Mouse (Mus musculus) layer of hippocampus, adult 9-10 months (tissue): ENCODE measurements at regions not wholly inside any gene's neighbourhood (a gene's known extent, or its start where the extent isn't known, plus 50 kb on each side); places are given as distances from the start of the nearest gene placed in this dataset.
A peak's percentile ranks its signal among the peaks of the same experiment; 100 is the strongest.

Experiments used
- DNase-seq: peaks from one replicate; pipeline ENCODE4 v3.0.0; 2022; ENCODE audit warnings: low spot score

DNA sequence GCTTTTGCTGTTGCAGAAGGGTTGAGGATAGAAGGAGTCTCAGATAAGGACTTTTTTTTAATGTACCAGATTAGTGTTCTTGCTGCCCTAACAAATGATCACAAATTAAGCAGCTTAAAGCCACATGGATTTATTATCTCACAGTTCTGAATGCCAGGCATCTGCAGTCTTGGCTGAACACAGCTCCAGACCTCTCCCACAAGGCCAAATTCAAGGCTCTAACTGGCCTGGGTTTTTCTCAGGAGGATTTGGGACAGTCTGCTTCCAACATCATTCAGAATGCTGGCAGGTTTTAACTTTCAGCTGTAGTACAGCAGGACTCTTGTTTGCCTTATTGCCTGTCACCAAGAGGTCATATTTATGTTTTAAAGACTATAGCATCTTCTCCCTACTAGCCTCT lies 329.7 kb upstream of the Chrm2 start:
- DNase-seq: no peak

DNA sequence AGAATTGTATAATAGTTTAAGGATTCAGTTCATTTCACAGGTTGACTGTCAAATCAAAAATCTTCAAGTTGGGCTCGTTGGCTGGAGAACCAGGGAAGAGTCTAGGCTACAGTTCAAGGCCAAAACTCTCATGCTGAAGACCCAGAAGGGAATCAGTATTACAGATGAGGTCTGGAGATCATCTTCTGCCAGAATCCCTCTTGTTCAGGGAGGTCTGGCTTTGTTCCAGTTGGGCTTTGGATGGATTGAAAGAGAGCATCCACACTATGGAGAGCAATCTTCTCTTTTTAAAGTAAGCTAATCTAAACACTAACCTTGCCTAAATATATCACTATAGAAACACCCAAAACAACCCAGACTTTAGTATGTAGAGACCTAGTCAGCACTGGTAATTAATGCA lies 327.5 kb upstream of the Chrm2 start:
- DNase-seq: no peak

DNA sequence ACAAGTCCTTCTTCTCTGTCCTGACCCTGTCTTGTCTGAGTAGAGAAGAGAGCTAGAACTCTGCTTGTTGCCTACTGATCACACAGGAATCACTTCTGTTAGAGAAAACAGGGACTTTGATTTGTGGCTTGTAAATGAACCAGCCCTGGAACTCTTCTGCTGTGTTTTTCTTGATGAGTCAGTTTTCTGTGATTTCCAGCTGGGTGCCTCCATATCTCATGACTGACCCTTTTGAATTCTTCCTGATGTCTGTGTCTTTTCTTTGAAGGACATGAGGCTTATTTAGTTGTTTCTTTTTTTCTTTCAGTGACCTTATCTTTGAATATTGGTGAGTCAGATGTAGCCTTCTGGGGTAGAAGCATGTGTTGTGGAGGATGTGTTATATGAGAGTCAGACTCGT lies 323.0 kb upstream of the Chrm2 start:
- no peak for DNase-seq

DNA sequence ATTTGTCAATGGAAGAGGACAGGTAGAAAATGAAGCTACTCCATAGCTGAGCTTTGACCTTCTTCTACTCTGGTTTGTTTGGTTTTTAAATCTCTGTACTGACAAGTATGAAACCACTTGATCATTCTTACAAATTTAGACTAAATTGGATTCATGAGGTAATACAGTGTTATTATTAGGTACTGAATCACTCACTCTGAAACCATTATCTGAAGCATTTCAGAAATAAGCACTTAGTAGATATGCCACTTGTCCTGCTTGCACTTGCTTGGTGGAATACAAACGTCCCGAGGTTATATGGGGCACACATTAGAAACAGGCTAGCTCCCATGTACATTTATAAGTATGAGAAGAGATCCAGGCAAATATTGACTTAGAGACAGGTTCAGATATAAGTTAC lies 319.2 kb upstream of the Chrm2 start:
- no peak for DNase-seq

DNA sequence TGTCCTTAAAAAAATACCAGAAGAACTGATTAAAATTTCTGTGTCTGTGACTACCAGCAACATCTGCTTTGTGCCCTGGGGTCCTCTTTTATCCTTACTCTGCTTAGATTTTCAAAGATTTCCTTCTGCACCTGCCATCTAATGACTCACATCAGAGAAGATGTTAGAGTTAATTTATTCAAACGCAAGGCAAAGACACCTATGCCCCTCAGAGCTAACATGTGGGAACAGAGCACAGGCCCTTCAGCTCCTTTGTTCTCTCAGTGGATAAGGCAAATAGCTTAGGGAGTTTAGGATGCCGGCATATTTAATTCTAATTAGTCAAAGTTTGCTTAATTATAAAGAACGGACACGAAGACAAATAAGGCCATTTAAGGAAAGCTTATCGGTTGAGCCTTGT lies 308.3 kb upstream of the Chrm2 start:
- DNase-seq: no peak

DNA sequence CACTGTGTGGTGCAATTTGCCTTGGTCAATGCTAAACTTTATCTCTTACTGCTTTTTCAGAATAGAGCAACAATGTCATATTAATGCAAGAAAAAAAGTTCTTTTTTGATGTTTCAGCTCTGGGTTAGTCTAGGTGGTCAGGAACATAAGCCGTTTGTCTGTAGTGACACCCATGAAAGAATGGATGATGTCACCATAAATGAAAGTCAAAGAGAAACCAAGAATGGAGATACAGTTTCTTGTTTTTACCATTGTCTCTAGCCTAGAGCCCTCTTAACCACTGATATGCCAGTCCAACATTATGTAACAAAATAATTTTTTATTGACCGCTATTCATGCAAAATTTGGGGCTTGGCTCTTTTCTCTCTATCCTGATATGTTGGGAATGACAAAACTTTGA lies 294.3 kb upstream of the Chrm2 start:
- DNase-seq: no peak

DNA sequence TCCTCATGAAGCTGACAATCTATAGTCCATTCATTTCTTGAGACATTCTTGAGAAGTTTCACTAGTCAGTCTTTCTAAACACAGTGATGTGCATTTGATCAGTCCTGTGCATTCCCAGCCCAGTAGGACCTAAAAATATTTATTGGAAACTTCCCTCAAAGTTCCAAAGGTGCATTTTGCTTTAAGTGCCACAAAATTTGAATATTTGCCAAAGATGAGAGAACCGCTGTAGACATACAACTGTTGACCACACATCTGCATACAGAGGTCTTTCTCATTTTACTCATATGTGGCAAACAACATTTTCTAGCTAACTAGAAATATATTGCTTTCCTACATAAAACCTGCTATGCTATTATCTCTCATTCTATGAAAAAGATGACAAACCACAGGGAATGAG lies 293.8 kb upstream of the Chrm2 start:
- no peak for DNase-seq

DNA sequence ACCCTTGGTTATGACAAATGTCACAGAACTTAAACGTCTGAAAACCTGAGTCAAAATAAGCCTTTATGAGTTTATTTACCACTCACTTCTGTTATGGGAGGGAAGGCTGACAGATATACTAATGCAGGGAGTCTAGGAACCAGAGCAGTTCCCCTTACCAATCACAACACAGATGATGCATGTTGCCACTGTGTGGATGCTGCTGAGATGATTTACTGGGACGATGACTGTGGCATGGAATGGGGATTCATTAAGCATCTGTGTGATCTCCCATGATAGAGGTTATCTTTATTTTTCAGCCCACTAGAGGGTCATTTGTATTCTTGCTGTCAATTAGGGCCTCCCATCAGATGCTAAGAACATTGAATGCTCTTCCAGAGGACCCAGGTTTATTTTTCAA lies 290.5 kb upstream of the Chrm2 start:
- DNase-seq: no peak

DNA sequence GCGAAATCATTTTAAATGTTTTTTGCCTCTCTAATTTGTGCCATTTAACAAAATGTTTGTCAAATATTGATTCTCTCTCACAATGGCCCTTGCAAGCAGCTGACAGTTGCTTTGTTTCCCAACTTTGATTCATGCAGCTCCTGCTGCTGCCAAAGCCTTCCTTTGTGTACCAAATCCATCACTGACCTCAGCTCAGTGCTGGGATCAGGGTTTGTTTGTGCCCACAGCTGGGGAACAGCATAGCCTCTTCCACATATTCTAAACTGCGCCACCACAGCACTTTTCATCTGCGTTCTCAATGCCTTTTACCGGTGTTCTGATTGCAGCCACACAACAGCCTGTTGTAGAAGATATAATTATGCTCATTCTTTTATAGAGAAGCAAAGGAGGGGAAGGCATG lies 289.7 kb upstream of the Chrm2 start:
- no peak for DNase-seq

DNA sequence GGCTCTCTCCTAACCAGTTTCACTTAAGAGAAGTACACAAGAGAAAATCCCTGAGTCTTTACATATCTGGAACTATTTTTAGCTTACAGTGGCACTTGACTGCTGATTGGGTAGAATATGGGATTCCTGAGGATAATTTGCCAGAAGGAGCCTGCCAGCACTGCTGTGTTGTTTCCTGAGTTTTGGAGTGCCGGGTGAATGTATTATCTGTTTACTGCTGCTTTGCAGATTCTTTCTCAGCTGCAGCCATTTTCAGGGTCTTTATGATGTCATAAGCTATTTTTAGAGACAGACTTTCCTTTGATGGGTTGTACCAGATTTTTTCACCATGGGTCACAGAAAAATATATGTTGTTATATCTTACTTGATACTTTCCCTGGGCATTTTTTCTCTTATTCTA lies 279.1 kb upstream of the Chrm2 start:
- DNase-seq: no peak

DNA sequence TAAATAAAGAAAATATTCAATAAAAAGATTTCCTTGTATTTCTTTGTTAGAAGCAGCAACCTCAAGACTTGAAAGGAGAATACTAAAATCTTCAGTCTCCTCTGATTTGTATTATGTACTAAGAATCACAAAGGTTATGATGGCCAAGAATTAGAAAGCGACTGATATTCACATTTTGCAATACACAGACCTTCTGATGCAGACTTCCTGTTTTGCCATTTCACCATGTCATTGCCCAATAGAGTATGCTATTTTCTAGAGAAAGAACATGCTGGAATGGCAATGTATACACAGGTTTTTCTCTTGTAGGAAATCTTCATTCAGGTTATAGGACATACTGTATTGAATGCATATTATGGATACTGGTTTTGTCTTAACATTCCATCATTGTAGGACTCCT lies 250.7 kb upstream of the Chrm2 start:
- DNase-seq: no peak

DNA sequence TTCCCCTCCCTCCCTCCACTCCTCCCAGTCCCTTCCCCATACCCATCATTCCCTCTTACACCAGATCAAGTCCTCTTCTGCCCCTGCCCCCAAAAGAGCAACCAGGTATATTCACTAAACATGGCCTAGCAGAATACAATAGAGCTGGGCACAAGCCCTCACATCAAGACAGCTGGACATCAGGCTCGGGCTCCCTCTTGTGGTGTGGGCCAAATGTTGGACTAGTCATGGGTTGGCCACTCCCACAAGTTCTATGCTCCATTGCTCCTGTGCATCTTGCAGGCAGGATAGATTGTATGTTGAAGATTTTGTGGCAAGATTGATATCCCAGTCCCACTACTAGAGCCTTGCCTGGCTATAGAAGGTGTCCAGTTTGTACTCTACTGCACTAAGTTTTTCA lies 240.6 kb upstream of the Chrm2 start:
- DNase-seq: no peak

DNA sequence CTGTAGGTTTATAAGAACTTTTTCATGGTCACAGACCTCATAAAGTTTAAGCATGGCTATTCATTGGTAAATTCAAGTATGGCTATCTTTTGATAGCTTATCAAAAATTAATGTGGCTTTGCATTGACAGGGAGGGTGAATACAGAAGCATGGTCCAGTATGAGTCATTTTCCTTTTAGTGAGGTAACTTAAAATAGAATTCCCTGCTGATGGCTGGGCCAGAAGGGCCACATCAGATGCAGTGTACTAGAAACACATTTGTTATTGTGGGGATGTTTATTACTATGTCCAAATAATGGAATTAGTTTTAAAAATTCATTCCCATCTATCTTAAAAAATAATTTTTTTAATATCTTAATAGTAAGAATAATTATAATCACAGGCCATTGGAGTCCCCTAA lies 213.4 kb upstream of the Chrm2 start:
- DNase-seq: no peak

DNA sequence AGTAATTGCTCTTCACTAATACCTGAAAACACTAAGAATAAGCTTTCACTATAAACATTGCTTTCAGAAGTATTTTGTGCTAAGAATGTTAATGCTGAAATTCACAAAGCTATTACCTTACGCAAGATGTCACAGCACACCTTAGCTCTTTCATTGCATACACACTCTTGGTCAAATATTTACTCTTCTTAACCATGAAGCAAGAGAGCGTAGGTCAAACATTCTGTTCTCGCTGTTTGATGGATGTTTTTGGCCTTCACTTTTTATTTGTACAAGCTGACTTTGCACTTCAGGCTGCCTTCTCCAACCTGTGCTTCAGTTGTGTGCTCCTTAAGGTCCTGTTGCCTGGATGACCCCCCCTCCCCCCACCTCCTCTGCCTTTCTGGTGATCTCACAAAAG lies 212.8 kb upstream of the Chrm2 start:
- DNase-seq: no peak

DNA sequence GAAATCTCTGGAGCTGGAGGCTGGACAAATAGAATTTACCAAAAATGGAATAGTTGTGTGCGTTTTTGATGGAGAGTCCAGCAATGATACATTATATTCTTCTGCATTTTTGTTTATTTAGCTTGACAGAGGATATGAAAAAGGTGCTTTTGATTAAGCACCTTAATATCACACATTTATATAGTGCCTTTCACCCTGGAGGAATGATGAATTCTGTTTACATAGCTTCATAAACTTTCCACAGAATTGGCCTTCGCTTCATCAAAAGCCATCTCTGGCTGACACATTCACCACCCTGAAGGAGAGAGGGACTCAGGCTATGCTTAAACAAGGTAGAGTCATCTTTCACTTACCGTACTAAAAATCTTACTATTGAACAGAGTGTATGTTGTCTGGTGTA lies 208.0 kb upstream of the Chrm2 start:
- DNase-seq: no peak

DNA sequence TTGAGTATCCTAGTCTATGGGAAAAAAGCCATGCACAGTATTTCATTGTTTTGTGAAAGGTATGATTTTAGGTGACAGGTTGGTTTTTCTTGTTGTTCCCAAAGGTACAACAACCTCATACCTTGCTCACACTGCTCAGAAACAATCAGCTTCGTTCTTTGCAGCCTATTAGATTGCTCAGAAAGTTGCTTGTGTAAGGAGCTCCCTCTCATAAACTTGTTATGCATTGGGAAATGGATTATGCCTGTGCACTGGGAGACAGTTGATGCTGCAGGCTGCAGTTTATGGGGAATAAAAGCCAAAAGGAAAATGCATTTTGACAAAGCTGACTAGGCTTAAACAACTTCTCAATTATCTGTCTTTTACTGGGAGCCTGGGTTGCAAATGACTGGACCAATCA lies 205.2 kb upstream of the Chrm2 start:
- no peak for DNase-seq

DNA sequence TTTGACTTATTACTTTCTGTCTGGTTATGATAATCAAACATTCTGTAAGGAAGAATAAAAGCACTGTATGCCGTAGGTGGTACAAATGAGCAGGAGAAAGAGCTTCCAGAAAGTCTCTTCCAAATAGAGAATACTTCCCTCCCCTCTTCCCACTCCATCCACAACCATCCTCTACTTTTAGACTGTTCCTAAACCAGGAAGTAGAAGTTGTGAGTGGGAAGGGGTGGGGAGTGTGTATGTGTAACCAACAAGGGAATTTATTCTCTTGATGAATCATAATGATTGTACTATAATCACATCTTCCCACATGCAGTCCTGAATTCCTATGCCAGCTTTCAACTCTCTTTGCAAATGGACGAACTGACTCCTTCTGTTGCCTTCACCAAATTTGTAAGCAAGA lies 181.2 kb upstream of the Chrm2 start:
- DNase-seq: peak; percentile 39

DNA sequence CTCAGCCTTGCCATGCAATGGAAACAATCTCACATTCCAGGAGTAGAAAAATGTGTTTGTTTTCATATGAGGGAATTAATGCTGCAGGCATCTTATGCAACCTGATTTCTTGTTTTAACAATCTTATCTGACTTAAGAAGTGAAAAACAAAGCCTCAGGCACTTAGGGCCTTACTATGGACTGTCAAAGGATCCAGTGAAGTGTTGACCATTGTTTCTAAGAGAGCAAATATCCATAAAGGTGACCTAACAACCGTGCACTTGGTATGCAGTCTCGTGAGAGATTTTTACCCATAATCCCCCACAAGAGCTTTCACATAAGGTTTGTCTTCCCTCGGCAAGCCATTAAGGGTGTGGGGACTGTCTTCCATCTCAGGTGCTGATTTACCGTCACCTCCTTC lies 166.6 kb upstream of the Chrm2 start:
- no peak for DNase-seq

DNA sequence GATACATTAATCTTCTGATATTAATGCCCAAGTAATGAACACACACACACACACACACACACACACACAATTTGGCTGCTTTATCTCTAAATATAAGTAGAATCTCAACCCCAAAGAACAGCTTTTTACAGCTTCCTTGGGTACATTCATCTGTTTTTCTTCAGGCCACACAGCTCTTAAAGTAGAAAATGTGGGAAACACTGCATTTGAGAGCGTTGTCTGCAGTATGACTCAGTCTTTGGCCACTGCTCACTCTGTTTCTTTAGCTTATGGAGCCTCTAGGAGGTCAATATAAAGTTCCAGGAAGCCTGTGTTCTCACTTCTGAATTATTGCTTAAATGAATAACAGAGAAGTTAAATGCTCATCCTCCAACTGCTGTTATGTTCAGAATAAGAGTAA lies 153.4 kb upstream of the Chrm2 start:
- DNase-seq: no peak

DNA sequence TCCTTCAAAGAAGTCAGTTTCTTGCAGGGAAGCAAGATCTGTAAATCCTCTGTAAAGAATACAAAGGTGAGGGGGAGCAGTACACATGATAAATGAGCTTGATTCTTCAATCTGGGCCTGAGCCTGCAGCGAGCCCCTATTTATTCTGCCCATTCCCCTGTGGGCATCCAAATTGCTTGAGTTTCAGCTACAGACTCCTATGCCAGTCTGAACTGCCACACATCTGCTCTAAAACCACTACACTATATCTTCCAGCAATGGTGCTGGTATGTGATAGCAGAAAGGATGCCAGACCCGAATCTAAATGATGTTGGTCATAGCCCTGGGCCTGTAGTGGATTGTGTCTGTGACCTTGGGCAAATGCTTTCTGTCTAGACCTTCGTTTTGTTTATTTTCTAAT lies 140.9 kb upstream of the Chrm2 start:
- DNase-seq: no peak

DNA sequence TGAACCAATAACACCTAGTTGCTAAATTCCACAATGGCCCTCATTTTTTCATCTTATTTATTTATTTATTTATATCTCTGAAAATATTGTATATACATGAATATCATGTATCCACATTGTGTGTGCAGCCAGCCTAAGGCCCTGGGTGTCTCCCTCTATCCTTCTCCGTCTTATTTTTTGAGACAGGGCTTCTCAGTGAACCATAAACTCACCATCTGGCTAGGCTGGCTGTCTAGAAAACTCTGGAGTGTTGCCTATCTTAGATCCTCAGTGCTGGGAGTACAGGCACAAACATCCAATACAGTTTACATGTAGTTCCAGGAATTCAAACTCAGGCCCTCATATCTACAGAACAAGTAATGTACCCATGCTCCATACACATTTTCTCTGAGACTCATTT lies 139.7 kb upstream of the Chrm2 start:
- DNase-seq: no peak

DNA sequence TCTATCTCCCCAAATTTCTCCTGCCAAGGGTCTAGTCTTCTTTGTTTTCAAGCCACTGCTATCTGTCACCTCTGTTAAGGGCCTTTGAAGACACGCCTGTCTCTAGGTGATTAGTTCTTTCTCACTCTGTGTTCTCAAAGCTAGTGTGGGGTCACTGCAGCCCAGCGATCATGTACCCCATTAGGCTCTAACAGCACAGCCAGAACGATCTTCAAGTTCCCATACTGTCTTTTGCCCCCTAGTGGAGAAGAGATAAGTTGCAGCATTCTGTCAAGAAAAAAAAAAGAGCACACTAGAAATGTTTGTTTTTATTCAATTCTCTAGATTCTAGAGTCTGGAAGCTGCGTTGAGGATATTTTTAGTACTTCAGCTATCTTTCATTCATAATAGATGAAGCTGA lies 138.8 kb upstream of the Chrm2 start:
- peak; percentile 7 for DNase-seq

DNA sequence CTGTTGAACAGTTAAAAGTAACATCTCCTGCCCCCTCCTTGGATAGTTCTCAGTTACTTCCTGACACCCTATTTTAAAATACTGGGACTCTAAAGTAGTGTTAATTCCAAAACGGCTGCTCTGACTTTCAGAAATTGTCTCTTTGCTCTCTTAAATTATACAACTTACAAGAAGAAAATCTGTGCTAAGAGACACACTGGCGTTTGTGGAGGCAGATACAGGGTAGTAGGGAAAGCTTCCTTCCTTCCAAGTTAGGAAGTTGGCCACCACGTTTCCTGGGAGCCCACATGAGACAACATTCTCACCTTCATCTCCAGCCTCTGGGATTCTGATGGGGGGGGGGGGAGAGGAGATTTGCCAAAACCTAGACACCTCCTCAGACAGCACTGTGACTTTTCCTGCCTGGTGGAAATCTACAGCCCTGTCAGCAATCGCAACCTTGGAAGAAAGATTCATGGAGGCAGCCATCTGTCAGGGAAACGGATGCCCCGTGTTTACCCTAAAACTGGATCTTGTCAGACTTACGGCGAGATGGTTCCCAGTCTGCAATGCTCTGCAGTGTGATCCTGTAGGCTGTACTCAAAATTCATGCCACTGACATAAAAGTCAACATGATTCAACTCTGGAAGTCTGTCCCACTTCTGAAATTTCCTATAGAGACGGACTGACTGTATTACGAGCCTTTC lies 121.0 kb upstream of the Chrm2 start:
- no peak for DNase-seq

DNA sequence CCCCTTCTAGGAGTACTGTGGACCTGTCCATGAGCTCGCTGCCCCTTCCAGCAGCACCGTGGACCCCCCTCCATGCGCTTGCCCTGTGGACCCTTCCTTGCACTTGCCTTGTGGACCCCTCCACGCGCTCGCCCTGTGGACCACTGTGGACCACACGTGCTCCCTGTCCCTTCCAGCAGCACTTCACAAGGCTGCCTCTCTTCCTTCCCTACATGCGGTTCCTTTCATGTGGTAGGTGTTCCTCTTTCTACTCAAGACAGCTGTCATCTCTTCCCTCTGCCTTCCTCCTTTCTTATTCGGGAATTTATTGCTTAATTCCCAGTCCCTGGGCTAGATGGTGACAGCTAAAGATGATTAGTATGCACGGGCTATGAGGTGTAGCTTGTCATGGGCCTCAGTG lies 101.2 kb upstream of the Chrm2 start:
- DNase-seq: no peak

DNA sequence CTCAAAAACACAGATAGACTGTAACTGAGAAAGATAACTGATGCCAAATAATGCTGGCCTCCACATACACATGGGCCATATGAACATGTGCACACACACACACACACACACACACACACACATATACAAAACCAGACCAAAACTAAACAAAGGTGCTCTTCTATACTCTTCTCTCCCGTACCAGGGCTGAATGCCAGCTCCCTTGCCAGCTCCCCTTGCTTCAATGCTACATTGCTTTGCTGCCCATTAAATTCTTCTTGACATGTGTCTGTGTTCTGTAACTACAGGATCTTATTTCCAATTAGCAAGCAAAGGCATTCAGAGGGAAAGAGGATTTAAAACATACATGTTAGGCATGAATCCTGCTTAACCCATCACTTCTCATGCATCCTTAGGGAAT lies 74.3 kb upstream of the Chrm2 start:
- no peak for DNase-seq
